Mouse (Mus musculus): ENCODE data around the gene Anapc15-ps. TPM values are rescaled to one million over a fixed set of nuclear protein-coding genes. Genes with fewer than 3 reads are reported as not detected.

Gene Anapc15-ps
- polyA plus RNA-seq, 1 experiment from 2014 or later: not detected

GRCm38 (mm10) chr10:95698920-95699714 lies 25.9 kb upstream of the Anapc15-ps start:
- Histone ChIP-seq H3K36me3 (ENCODE audit: control insufficient read depth, insufficient read depth, low read length) (no peaks in the 10 kb centered on the region), H3K4me1 (ENCODE audit: control insufficient read depth, insufficient read depth, low read length) (no peaks in the 10 kb centered on the region), H3K27ac (ENCODE audit: low read depth, low read length) (no peak overlapping the region), H3K4me2 (ENCODE audit: low read depth) (no peak overlapping the region), H3K4me3 (ENCODE audit: low read depth, low read length) (no peak overlapping the region), H3K9me3 (ENCODE audit: control insufficient read depth, low read length) (no peaks in the 10 kb centered on the region), H3K9ac (ENCODE audit: low read length) (no peak overlapping the region), H3K27me3 (ENCODE audit: control insufficient read depth, insufficient read depth, low read length) (no peaks in the 10 kb centered on the region)
- ATAC-seq (ENCODE audit: insufficient read depth, low FRiP score, low TSS enrichment) (no peak), DNase-seq (ENCODE audit: low spot score) (no peak)
- WGBS: 90% methylated on average over 8 of the region's 8 CpGs

GRCm38 (mm10) chr10:95696253-95696641 lies 23.0 kb upstream of the Anapc15-ps start:
- no peak overlapping the region for H3K27ac ChIP-seq (ENCODE audit: low read depth, low read length)
- no peak overlapping the region for H3K4me2 ChIP-seq (ENCODE audit: low read depth)
- no peak for DNase-seq (ENCODE audit: low spot score)

GRCm38 (mm10) chr10:95695603-95696252 lies 22.5 kb upstream of the Anapc15-ps start:
- ATAC-seq (ENCODE audit: insufficient read depth, low FRiP score, low TSS enrichment): no peak; the same call in 1 of the 2 replicates

More at GRCm38 (mm10) chr10:95696253-95696641, 23.0 kb upstream of the Anapc15-ps start:
- Histone ChIP-seq H3K4me1 (ENCODE audit: control insufficient read depth, insufficient read depth, low read length) (no peaks in the 10 kb centered on the region), H3K9me3 (ENCODE audit: control insufficient read depth, low read length) (no peaks in the 10 kb centered on the region), H3K36me3 (ENCODE audit: control insufficient read depth, insufficient read depth, low read length) (no peaks in the 10 kb centered on the region), H3K9ac (ENCODE audit: low read length) (no peak overlapping the region), H3K4me3 (ENCODE audit: low read depth, low read length) (no peak overlapping the region), H3K27me3 (ENCODE audit: control insufficient read depth, insufficient read depth, low read length) (no peaks in the 10 kb centered on the region)
- 60% methylated on average over 3 of the region's 3 CpGs for WGBS
- ATAC-seq (ENCODE audit: insufficient read depth, low FRiP score, low TSS enrichment): no peak

DNA sequence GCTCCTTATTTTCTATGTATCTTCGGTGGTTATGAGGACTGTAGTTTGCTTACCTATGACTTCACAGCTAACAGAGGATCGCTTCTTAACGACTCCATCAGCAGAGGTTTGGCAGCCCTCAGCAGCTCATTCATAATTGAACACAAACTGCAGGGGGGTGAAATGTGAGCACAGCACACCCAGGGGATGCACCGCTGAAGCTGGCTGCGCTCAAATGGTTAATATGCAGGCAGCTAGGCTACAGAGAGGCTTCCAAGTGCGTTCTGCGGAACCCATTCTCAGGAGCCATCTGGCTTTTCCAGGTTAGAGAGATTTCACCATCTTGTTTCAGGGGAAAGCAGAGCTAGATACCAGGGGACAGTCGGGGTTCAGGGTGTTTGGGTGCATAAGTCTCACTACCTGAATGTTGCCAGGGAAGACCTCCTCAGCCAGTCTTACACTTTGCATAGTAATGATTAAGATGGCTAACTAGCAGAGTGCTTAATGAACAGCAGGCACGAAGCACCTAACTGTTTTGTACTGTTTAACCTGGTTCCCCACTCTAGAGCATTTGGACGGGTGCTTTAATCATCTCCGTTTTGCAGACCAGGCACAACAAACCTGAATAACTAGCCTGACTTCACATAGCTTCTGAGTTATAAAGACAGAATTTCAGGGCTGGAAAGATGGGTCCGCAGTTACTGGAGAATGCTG lies 21.5 kb upstream of the Anapc15-ps start:
- Histone ChIP-seq H3K4me2 (ENCODE audit: low read depth) (no peak overlapping the region), H3K27ac (ENCODE audit: low read depth, low read length) (no peak overlapping the region), H3K4me3 (ENCODE audit: low read depth, low read length) (no peak overlapping the region), H3K27me3 (ENCODE audit: control insufficient read depth, insufficient read depth, low read length) (no peaks in the 10 kb centered on the region), H3K9me3 (ENCODE audit: control insufficient read depth, low read length) (no peaks in the 10 kb centered on the region), H3K9ac (ENCODE audit: low read length) (no peak overlapping the region), H3K4me1 (ENCODE audit: control insufficient read depth, insufficient read depth, low read length) (no peaks in the 10 kb centered on the region), H3K36me3 (ENCODE audit: control insufficient read depth, insufficient read depth, low read length) (no peaks in the 10 kb centered on the region)
- no peak for ATAC-seq (ENCODE audit: insufficient read depth, low FRiP score, low TSS enrichment)
- 71% methylated on average over 12 of the region's 12 CpGs for WGBS
- peak; percentile 23 for DNase-seq (ENCODE audit: low spot score)

More at GRCm38 (mm10) chr10:95695603-95696252, 22.5 kb upstream of the Anapc15-ps start:
- Histone ChIP-seq H3K27me3 (ENCODE audit: control insufficient read depth, insufficient read depth, low read length) (no peaks in the 10 kb centered on the region), H3K4me2 (ENCODE audit: low read depth) (no peak overlapping the region), H3K9me3 (ENCODE audit: control insufficient read depth, low read length) (no peaks in the 10 kb centered on the region), H3K9ac (ENCODE audit: low read length) (no peak overlapping the region), H3K36me3 (ENCODE audit: control insufficient read depth, insufficient read depth, low read length) (no peaks in the 10 kb centered on the region), H3K27ac (ENCODE audit: low read depth, low read length) (no peak overlapping the region), H3K4me3 (ENCODE audit: low read depth, low read length) (no peak overlapping the region), H3K4me1 (ENCODE audit: control insufficient read depth, insufficient read depth, low read length) (no peaks in the 10 kb centered on the region)
- no peak for DNase-seq (ENCODE audit: low spot score)
- WGBS: 87% methylated on average over 18 of the region's 18 CpGs

DNA sequence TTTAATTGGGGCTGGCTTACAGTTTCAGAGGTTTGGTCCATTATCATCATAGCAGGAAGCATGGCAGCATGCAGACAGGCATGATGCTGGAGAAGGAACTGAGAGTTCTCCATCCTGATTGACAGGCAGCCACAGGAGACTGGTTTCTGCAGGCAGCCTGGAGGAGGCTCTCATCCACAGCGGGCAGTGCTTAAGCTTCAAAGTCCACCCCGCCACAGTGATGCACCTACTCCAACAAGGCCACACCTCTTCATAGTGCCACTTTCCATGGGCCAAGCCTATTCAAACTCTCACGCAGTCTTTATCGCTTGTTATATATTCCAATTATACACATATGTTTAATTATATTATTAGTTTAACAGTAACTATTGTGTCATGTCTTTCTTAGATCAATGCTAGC lies 18.1 kb upstream of the Anapc15-ps start:
- H3K27me3 ChIP-seq (ENCODE audit: control insufficient read depth, insufficient read depth, low read length): no peaks in the 10 kb centered on the region
- ATAC-seq (ENCODE audit: insufficient read depth, low FRiP score, low TSS enrichment): no peak
- WGBS: 95% methylated on average over 4 of the region's 4 CpGs

GRCm38 (mm10) chr10:95689833-95690232 lies 16.6 kb upstream of the Anapc15-ps start:
- DNase-seq (ENCODE audit: low spot score) (no peak), ATAC-seq (ENCODE audit: insufficient read depth, low FRiP score, low TSS enrichment) (no peak)
- Histone ChIP-seq H3K9ac (ENCODE audit: low read length) (no peak overlapping the region), H3K27me3 (ENCODE audit: control insufficient read depth, insufficient read depth, low read length) (no peaks in the 10 kb centered on the region), H3K27ac (ENCODE audit: low read depth, low read length) (no peak overlapping the region), H3K4me2 (ENCODE audit: low read depth) (no peak overlapping the region), H3K9me3 (ENCODE audit: control insufficient read depth, low read length) (no peaks in the 10 kb centered on the region), H3K4me1 (ENCODE audit: control insufficient read depth, insufficient read depth, low read length) (peaks cover 3% of the 10 kb centered on the region; the same call in 1 of the 2 replicates), H3K36me3 (ENCODE audit: control insufficient read depth, insufficient read depth, low read length) (no peaks in the 10 kb centered on the region), H3K4me3 (ENCODE audit: low read depth, low read length) (no peak overlapping the region)
- 86% methylated on average over 1 of the region's 1 CpGs for WGBS

More for the DNA sequence above, 18.1 kb upstream of the Anapc15-ps start:
- H3K4me2 ChIP-seq (ENCODE audit: low read depth): no peak overlapping the region
- DNase-seq (ENCODE audit: low spot score): no peak
- H3K4me1 ChIP-seq (ENCODE audit: control insufficient read depth, insufficient read depth, low read length): no peaks in the 10 kb centered on the region
- no peak overlapping the region for H3K27ac ChIP-seq (ENCODE audit: low read depth, low read length)
- H3K4me3 ChIP-seq (ENCODE audit: low read depth, low read length): no peak overlapping the region
- H3K36me3 ChIP-seq (ENCODE audit: control insufficient read depth, insufficient read depth, low read length): no peaks in the 10 kb centered on the region
- no peaks in the 10 kb centered on the region for H3K9me3 ChIP-seq (ENCODE audit: control insufficient read depth, low read length)
- H3K9ac ChIP-seq (ENCODE audit: low read length): no peak overlapping the region

- DNase-seq (ENCODE audit: low spot score) (no peak), ATAC-seq (ENCODE audit: insufficient read depth, low FRiP score, low TSS enrichment) (no peak)
- Histone ChIP-seq H3K9me3 (ENCODE audit: control insufficient read depth, low read length) (no peaks in the 10 kb centered on the region), H3K36me3 (ENCODE audit: control insufficient read depth, insufficient read depth, low read length) (no peaks in the 10 kb centered on the region), H3K4me1 (ENCODE audit: control insufficient read depth, insufficient read depth, low read length) (peaks cover 3% of the 10 kb centered on the region; the same call in 1 of the 2 replicates), H3K4me3 (ENCODE audit: low read depth, low read length) (no peak overlapping the region), H3K9ac (ENCODE audit: low read length) (no peak overlapping the region), H3K4me2 (ENCODE audit: low read depth) (no peak overlapping the region), H3K27me3 (ENCODE audit: control insufficient read depth, insufficient read depth, low read length) (no peaks in the 10 kb centered on the region), H3K27ac (ENCODE audit: low read depth, low read length) (no peak overlapping the region)
- WGBS: 79% methylated on average over 7 of the region's 7 CpGs
Observed at GRCm38 (mm10) chr10:95689058-95689457, 15.8 kb upstream of the Anapc15-ps start.

DNA sequence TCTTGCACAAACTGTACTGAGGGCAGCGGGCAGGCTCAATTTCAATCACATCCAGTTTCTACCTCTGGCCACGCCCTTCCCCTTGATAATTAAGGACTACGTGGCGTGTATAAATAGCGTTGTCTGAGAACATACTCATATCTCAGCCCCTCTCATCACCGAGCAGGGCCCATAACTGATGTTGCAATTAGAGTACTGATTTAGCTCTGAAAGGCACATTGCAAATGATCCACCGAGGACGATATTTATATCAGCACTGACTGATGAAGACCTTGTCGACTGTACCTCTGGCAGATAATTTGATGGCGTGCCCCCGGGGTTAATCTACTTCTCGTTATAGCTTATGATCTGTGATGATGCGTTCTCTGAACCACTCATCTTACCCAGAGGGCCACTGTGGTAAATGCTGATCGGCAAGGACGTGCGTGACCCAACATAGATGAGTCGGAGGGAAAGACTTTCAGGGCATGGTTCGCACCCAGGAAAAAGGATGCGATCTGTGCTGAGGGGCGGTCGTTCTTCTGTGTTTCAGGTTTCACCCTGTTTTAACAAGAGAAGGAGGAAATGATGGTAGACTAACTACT lies 14.4 kb upstream of the Anapc15-ps start:
- H3K9me3 ChIP-seq (ENCODE audit: control insufficient read depth, low read length): no peaks in the 10 kb centered on the region
- H3K9ac ChIP-seq (ENCODE audit: low read length): no peak overlapping the region
- no peak overlapping the region for H3K4me3 ChIP-seq (ENCODE audit: low read depth, low read length)
- no peaks in the 10 kb centered on the region for H3K27me3 ChIP-seq (ENCODE audit: control insufficient read depth, insufficient read depth, low read length)
- no peak overlapping the region for H3K27ac ChIP-seq (ENCODE audit: low read depth, low read length)
- H3K4me2 ChIP-seq (ENCODE audit: low read depth): no peak overlapping the region
- ATAC-seq (ENCODE audit: insufficient read depth, low FRiP score, low TSS enrichment) (no peak), DNase-seq (ENCODE audit: low spot score) (no peak)
- peaks cover 3% of the 10 kb centered on the region; the same call in 1 of the 2 replicates for H3K4me1 ChIP-seq (ENCODE audit: control insufficient read depth, insufficient read depth, low read length)
- H3K36me3 ChIP-seq (ENCODE audit: control insufficient read depth, insufficient read depth, low read length): no peaks in the 10 kb centered on the region
- WGBS: 85% methylated on average over 21 of the region's 21 CpGs
